Mouse (Mus musculus) E14TG2a.4 (cell line): ENCODE measurements at regions not wholly inside any gene's neighbourhood (a gene's known extent, or its start where the extent isn't known, plus 50 kb on each side); places are given as distances from the start of the nearest gene placed in this dataset.

Experiments
- H3K27me3 ChIP-seq: 2 replicates; pipeline ENCODE4 v1.6.1; 2014; ENCODE audit warnings: low read length, control low read depth; ENCODE audit not compliant: insufficient read depth
- H3K36me3 ChIP-seq: 2 replicates; pipeline ENCODE4 v1.6.1; 2014; ENCODE audit warnings: low read length, control low read depth; ENCODE audit not compliant: insufficient read depth
- H3K4me1 ChIP-seq: replicated peaks from 2 replicates; pipeline ENCODE4 v1.6.1; 2014; ENCODE audit warnings: low read depth, low read length, control low read depth
- H3K4me3 ChIP-seq: replicated peaks from 2 replicates; pipeline ENCODE4 v1.5.1; 2014; ENCODE audit warnings: mild to moderate bottlenecking, low read length
- H3K9me3 ChIP-seq: 2 replicates; pipeline ENCODE4 v1.6.1; 2014; ENCODE audit warnings: low read length, control low read depth
- CTCF ChIP-seq: conservative IDR thresholded peaks from 2 replicates; pipeline ENCODE4 v1.5.1; 2014; ENCODE audit warnings: low read length
- NANOG ChIP-seq: IDR thresholded peaks from 2 replicates; pipeline ENCODE4 v1.6.1; 2014; ENCODE audit warnings: borderline replicate concordance, low read length, mixed read lengths
- POU5F1 ChIP-seq: IDR thresholded peaks from 2 replicates; pipeline ENCODE4 v1.6.1; 2014; ENCODE audit warnings: low read length, borderline replicate concordance

DNA sequence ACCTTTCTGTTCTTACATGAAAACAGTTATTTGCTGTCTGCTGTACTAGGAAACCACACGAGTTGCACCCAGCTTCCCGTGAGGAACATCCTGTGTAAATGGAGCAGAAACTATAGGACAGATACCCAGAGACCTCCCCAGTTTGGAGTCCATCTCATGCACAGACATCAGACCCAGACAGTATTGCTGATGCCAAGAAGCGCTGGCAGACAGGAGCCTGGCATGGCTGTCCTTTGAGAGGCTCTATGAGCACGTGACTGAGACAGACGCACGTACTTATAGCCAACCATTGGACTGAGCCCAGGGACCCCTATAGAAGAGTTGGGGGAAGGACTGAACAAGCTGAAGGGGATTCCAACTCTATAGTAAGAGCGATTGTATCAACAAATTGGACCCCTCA, 1098.3 kb upstream of the Cdh9 start:
- Histone ChIP-seq H3K27me3 (no peaks in the 10 kb centered on the region), H3K4me1 (no peaks in the 10 kb centered on the region), H3K4me3 (no peak overlapping the region), H3K9me3 (no peaks in the 10 kb centered on the region), H3K36me3 (no peaks in the 10 kb centered on the region)
- TF ChIP-seq POU5F1 (no peak), NANOG (no peak), CTCF (no peak)

DNA sequence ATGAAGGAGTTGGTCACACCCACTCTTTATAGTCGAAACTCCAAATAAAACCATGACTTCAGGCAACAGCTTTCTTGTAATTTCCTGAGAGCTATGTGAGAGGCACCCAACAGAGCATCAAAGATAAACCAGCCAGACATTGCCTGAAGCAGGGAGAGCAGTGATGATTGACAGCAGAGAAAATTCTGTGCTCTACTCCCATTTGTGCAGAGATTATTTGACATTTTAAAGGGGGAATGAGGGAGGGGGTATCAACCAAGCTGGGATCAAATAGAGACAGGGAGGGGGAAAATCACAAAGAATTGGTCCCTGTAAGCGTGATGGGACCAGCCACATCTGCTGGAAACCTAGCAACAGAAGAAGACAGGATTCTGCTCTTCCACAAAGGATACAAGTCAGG, 1091.4 kb upstream of the Cdh9 start:
- Histone ChIP-seq H3K4me3 (no peak overlapping the region), H3K4me1 (no peaks in the 10 kb centered on the region), H3K27me3 (no peaks in the 10 kb centered on the region), H3K36me3 (no peaks in the 10 kb centered on the region), H3K9me3 (no peaks in the 10 kb centered on the region)
- no peak for TF ChIP-seq NANOG
- TF ChIP-seq CTCF, result no peak

DNA sequence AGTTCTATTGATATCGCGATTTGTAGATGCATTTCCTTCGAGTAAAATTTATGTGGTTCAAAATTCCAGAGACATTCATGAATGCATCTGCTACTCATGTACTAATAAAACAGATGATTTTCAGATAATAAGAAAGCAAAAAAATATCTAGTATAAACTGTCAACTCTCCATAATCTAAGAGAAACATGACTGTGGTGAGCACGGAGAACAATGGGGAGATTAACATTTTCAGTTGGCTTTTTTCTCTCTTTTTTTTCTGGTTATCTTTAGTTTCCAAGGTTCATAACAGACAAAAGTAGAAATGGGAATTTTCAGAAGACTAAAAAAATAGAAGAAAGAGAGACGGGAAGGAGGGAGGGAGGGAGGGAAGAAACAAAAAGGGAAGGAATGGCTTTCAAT, 1079.8 kb upstream of the Cdh9 start:
- Histone ChIP-seq H3K4me1 (no peaks in the 10 kb centered on the region), H3K9me3 (no peaks in the 10 kb centered on the region), H3K4me3 (no peak overlapping the region), H3K36me3 (no peaks in the 10 kb centered on the region), H3K27me3 (no peaks in the 10 kb centered on the region)
- no peak for TF ChIP-seq POU5F1
- no peak for TF ChIP-seq CTCF

DNA sequence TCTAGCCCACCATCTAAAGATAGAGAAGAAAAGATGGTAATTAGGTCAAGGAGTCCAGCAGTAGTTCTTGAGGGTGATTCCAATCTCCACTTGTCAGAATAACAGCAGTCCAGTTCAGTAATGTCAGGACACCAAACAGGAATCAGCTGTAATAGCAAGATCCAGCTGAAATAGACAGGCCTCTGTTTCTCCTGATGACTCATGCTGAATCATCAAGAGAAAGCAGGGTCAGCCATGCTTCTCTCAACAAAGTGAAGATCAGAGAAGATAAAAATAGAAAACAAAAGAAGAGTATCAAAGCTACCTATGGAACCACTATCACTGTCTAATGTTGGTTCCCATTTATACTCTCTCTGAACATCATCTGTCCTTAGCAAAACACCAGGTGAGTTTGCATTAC, 1061.8 kb upstream of the Cdh9 start:
- TF ChIP-seq CTCF, result no peak
- TF ChIP-seq NANOG, result no peak
- no peak for TF ChIP-seq POU5F1
- no peaks in the 10 kb centered on the region for H3K9me3 ChIP-seq
- H3K36me3 ChIP-seq, result no peaks in the 10 kb centered on the region
- no peaks in the 10 kb centered on the region for H3K27me3 ChIP-seq
- no peak overlapping the region for H3K4me3 ChIP-seq
- no peaks in the 10 kb centered on the region for H3K4me1 ChIP-seq

DNA sequence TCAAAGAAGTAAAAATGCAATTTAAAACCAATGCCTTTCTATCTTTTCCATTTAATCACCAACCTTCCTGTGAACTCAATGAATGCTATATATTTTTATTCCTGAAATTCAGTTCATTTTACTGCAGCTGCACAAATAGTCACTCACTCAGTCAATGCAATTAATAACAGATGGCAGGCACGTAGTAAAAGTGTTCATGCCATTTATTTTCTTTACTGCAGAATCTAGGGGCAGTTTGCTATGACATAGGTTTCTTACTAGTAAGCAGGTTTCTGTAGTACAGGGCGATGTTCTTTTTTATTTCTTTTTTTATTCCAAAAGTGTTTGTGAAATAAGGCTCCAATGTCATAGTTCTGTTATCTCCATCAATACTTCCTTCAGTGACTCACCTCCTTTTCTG, 1035.8 kb upstream of the Cdh9 start:
- Histone ChIP-seq H3K4me3 (no peak overlapping the region), H3K36me3 (no peaks in the 10 kb centered on the region), H3K9me3 (no peaks in the 10 kb centered on the region), H3K27me3 (no peaks in the 10 kb centered on the region), H3K4me1 (no peaks in the 10 kb centered on the region)
- no peak for TF ChIP-seq NANOG
- TF ChIP-seq POU5F1, result no peak
- TF ChIP-seq CTCF, result no peak

DNA sequence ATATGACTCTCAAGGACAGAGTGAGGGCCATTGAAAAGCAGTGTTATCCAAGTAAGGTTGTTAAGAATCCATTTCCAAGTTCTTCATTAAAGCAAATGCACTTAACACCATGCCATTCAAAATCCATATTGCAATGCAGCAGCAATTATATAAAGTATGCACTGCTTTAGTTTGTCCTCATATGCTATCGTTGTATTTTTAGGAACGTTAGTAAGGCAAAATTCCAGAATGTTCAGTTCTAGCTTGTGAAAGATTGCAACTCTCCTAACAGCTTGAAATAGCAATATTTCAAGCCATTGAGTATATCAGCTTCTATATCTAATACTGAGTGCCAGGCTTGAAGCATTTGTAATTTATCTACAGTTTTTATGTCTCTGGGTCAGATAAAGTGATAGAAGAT, 1011.9 kb upstream of the Cdh9 start:
- H3K9me3 ChIP-seq, result no peaks in the 10 kb centered on the region
- H3K4me3 ChIP-seq, result no peak overlapping the region
- H3K36me3 ChIP-seq, result no peaks in the 10 kb centered on the region
- no peak for TF ChIP-seq POU5F1
- TF ChIP-seq NANOG, result no peak
- no peaks in the 10 kb centered on the region for H3K27me3 ChIP-seq
- no peaks in the 10 kb centered on the region for H3K4me1 ChIP-seq

DNA sequence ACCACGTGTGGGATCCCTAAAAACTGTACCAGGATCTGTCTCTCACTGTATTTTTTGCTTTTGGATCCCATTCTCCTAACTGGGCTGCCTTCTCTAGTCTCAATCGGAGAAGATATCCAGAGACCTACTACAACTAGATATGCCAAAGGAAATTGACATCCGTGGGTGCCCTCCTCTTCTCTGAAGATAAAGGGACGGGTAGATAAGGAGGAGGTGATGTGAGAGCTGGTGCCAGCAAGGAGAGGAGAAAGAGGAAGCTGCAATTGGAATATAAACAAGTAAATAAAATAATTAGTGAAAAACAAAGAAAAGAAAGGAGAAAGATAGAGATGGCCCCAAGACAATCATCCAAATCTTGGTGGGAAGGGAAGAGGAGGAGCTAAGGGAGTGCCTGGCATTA, 986.6 kb upstream of the Cdh9 start:
- no peak for TF ChIP-seq CTCF
- no peaks in the 10 kb centered on the region for H3K27me3 ChIP-seq
- no peak overlapping the region for H3K4me3 ChIP-seq
- H3K4me1 ChIP-seq, result no peaks in the 10 kb centered on the region
- H3K36me3 ChIP-seq, result no peaks in the 10 kb centered on the region
- no peaks in the 10 kb centered on the region for H3K9me3 ChIP-seq

DNA sequence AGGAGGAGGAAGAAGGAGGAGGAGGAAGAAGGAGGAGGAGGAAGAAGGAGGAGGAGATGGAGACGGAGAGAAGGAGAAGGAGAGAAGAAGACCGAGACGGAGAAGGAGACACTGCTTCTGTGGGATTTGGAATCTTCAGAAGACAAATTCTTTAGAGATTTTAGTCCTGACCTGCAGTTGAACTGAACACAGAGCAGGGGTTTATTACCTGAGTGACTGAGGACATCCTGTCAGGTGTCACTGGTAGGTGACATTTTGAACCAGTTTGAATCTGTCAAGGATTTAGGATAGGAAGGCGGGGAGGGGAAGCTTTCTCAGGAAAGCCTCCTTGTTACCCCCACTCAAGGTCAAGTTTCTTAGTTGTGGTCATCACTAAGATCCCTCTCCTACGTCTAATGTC, 985.5 kb upstream of the Cdh9 start:
- no peaks in the 10 kb centered on the region; the same call in 1 of the 2 replicates for H3K9me3 ChIP-seq
- H3K27me3 ChIP-seq, result no peaks in the 10 kb centered on the region
- no peaks in the 10 kb centered on the region for H3K36me3 ChIP-seq
- H3K4me3 ChIP-seq, result no peak overlapping the region
- TF ChIP-seq NANOG (no peak), POU5F1 (no peak), CTCF (no peak)
- no peaks in the 10 kb centered on the region for H3K4me1 ChIP-seq
